Mouse (Mus musculus): ENCODE results near the gene Uqcr11. TPM values are rescaled to one million over a fixed set of nuclear protein-coding genes. Genes with fewer than 3 reads are reported as not detected.

The Uqcr11 gene
- total and polyA plus RNA-seq, 2 experiments from 2014 or later, result 391 to 981 TPM

DNA sequence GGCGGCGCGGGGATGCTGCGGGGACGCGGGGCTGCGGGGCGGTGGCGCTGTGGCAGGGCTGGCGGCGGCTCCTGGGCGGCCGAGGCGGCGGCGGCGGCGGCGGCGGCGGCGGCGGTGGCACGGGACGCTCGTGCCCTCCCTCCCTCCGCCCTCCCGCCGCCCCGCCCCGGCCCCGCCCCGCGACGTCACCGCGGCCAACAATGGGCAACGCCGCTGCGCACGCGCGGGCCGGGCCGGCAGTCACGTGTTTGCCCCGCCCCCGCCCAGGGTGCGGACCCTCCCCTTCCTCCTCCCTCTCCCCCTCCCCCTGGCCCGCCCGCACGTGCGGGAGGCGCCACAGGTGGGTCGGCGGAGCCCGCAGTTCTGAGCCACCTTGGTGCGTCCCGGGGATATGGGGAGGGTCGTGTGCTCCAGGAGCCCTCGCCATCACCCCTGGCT, 19.1 kb downstream of the Uqcr11 start, which contains the start of gene Mex3d:
TSS of gene Mex3d (minus strand) at position 138 of the 438 bp plus-strand sequence.
- WGBS, result 3% methylated on average over 14 of the region's 61 CpGs
- peak within 1 kb of the TSS; percentile 99 for H3K4me2 ChIP-seq (ENCODE audit: low read depth, low read length)
- peaks cover 26% of the 10 kb centered on the region for H3K4me1 ChIP-seq (ENCODE audit: insufficient read depth, low read length)
- TF ChIP-seq CTCF (IDR thresholded peaks at IDR 0.05; ENCODE audit: low read depth), result no peak
- H3K9ac ChIP-seq (replicated peaks; ENCODE audit: low read length), result peak within 1 kb of the TSS; percentile 98
- no peaks in the 10 kb centered on the region for H3K27me3 ChIP-seq (ENCODE audit: insufficient read depth, low read length)
- H3K27ac ChIP-seq, result peak within 1 kb of the TSS; percentile 98
- H3K9me3 ChIP-seq (ENCODE audit: low read length), result no peaks in the 10 kb centered on the region
- DNase-seq (ENCODE audit: low spot score) (peak; percentile 95), ATAC-seq (peak; percentile 61)
- peak within 1 kb of the TSS; percentile 95 for H3K4me3 ChIP-seq (ENCODE audit: low read length)
- peaks cover 19% of the 10 kb centered on the region; the same call in 1 of the 2 replicates for H3K36me3 ChIP-seq (ENCODE audit: insufficient read depth, low read length)

DNA sequence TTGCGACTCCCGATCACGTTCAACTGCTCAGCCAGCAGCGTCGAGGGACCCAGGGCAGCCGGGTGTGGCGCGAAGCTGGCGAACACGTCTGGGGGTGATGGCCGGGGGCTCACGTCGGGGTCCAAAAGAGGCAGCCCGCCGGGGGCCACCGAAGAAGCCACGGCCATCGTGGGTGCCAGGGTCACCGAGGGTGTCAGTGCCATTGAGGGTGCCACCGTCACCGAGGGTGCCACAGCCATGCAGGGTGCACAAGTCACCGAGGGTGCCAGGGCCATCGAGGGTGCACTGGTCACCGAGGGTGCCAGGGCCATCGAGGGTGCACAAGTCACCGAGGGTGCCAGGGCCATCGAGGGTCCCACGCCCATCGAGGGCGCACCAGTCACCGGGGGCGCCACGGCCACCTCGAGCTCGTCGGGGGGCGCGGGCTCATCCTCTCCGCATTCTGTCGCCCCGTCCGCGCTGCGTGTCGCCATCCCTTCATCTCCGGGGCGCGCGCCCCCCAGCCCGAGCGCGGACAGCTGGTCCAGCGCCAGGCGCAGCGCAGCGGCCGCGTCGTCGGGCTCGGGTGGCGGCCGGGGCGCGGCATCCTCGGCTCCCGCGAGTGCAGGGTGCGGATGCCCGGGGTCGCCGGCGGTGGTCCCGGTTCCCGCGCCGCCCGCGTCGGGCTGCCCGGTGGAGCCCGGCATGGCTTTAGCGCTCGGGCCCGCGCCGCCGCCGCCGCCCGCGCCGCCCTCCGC, 19.7 kb downstream of the Uqcr11 start:
- Histone ChIP-seq H3K4me2 (ENCODE audit: low read depth, low read length) (peak overlapping the region; percentile 99), H3K4me1 (ENCODE audit: insufficient read depth, low read length) (peaks cover 26% of the 10 kb centered on the region), H3K9me3 (ENCODE audit: low read length) (no peaks in the 10 kb centered on the region), H3K27ac (peak overlapping the region; percentile 98), H3K36me3 (ENCODE audit: insufficient read depth, low read length) (peaks cover 17% of the 10 kb centered on the region), H3K9ac (replicated peaks; ENCODE audit: low read length) (peak overlapping the region; percentile 98), H3K4me3 (ENCODE audit: low read length) (peak overlapping the region; percentile 95), H3K27me3 (ENCODE audit: insufficient read depth, low read length) (no peaks in the 10 kb centered on the region)
- DNase-seq (ENCODE audit: low spot score) (peak; percentile 46), ATAC-seq (no peak)
- TF ChIP-seq CTCF (IDR thresholded peaks at IDR 0.05; ENCODE audit: low read depth), result no peak
- WGBS, result 5% methylated on average over 76 of the region's 94 CpGs

DNA sequence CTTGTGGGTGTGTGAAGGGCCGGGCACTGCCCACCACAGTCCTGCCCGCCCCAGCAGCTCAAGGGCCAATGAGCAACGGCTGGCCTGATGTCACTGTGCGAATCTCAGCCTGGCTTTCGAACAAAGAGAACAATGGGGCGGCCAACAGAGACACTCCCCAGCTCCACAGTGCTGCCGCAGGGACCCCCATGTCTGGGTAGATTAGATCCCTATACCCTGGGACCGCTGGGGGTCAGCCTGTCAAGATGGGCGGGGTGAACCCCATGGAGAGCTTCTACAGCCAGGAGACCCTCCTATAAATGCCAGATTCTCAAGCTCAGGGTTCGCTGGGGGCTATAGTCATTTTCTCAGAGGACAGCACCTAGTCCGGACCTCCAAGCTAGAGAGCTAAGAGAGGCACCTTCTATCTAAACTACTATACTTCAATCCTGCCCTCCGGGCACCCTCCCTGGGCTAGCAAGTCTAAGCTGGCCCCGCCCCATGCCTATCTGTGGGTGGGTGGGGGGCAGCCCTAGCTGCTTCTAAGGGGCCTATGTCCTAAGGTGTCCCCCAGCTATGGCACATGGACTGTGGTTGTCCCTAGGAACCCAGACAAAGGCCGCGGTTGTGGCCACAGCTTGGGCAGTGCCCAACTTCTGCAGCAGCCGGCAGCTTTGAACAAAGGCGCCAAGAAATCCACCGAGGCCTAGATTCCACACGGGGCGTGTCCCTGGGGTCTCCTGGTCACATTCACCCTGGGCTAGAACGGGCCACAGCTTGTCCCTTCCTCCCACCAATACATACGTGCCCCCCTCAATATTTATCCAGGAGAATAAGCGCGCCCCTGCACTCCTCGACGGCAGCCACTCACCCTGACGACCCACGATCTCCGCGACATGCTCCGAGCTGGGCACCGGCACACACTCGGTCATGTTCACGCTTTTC, 20.6 kb downstream of the Uqcr11 start:
- H3K36me3 ChIP-seq (ENCODE audit: insufficient read depth, low read length), result peaks cover 20% of the 10 kb centered on the region
- H3K27me3 ChIP-seq (ENCODE audit: insufficient read depth, low read length), result no peaks in the 10 kb centered on the region

DNA sequence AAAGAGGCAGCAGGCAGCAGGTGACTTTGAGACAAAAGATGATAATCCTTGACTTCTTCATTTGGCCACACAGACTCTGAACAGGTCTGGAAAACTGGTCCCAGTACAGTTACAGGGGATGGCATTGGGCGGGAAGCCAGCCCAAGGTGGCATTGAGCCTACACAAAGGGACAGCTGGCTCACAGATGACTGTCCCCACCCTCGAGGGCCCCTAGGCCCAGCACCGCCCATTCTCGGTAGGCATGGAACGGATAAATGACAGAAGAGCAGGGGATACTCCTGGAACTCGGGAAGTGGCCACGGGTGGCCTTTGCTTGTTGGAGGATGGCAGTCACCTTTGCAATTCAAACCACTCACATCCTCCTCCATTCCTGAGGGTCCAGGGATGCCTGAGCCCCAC, 21.3 kb downstream of the Uqcr11 start:
- Histone ChIP-seq H3K9me3 (ENCODE audit: low read length) (no peaks in the 10 kb centered on the region), H3K4me2 (ENCODE audit: low read depth, low read length) (peak overlapping the region; percentile 99), H3K4me3 (ENCODE audit: low read length) (peak overlapping the region; percentile 95), H3K27me3 (ENCODE audit: insufficient read depth, low read length) (no peaks in the 10 kb centered on the region), H3K9ac (replicated peaks; ENCODE audit: low read length) (peak overlapping the region; percentile 98), H3K27ac (peak overlapping the region; percentile 98), H3K36me3 (ENCODE audit: insufficient read depth, low read length) (peaks cover 26% of the 10 kb centered on the region), H3K4me1 (ENCODE audit: insufficient read depth, low read length) (peaks cover 26% of the 10 kb centered on the region)
- WGBS, result 2% methylated on average over 7 of the region's 7 CpGs
- no peak for ATAC-seq
- DNase-seq (ENCODE audit: low spot score), result peak; percentile 60
- no peak for TF ChIP-seq CTCF (IDR thresholded peaks at IDR 0.05; ENCODE audit: low read depth)

More for the DNA sequence above, 20.6 kb downstream of the Uqcr11 start:
- TF ChIP-seq CTCF (IDR thresholded peaks at IDR 0.05; ENCODE audit: low read depth), result no peak
- Histone ChIP-seq H3K4me1 (ENCODE audit: insufficient read depth, low read length) (peaks cover 26% of the 10 kb centered on the region), H3K9ac (replicated peaks; ENCODE audit: low read length) (peak overlapping the region; percentile 98), H3K4me3 (ENCODE audit: low read length) (peak overlapping the region; percentile 95), H3K4me2 (ENCODE audit: low read depth, low read length) (peak overlapping the region; percentile 99), H3K27ac (peak overlapping the region; percentile 98), H3K9me3 (ENCODE audit: low read length) (no peaks in the 10 kb centered on the region)
- DNase-seq (ENCODE audit: low spot score) (peak; percentile 90), ATAC-seq (peak; percentile 74)
- under 1% methylated on average over 34 of the region's 34 CpGs for WGBS

DNA sequence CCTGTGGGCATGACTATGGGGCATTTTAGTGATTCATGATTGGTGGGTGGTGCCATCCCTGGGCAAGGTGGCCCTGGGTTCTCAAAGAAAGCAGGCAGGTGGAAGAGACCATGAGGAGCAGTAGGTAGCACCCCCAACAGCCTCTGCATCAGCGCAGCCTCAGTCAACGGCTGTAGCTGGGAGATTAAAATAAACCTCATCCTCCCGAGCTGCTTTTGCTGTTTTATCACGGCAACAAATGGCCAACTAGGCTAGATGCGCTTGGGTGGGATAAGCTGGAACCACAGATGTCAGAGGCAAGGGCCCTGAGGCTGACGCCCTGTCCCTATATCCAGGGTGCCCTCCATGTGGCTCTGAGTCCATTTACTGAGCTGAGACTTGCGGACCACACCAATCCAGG, 21.9 kb downstream of the Uqcr11 start:
- 38% methylated on average over 7 of the region's 7 CpGs for WGBS
- Histone ChIP-seq H3K9me3 (ENCODE audit: low read length) (no peaks in the 10 kb centered on the region), H3K4me1 (ENCODE audit: insufficient read depth, low read length) (peaks cover 26% of the 10 kb centered on the region), H3K36me3 (ENCODE audit: insufficient read depth, low read length) (peaks cover 32% of the 10 kb centered on the region), H3K4me2 (ENCODE audit: low read depth, low read length) (peak overlapping the region; percentile 99), H3K9ac (replicated peaks; ENCODE audit: low read length) (peak overlapping the region; percentile 98), H3K27ac (peak overlapping the region; percentile 98; the same call in 1 of the 2 replicates), H3K27me3 (ENCODE audit: insufficient read depth, low read length) (no peaks in the 10 kb centered on the region), H3K4me3 (ENCODE audit: low read length) (peak overlapping the region; percentile 95)
- no peak for ATAC-seq
- TF ChIP-seq CTCF (IDR thresholded peaks at IDR 0.05; ENCODE audit: low read depth), result no peak
- no peak for DNase-seq (ENCODE audit: low spot score)

DNA sequence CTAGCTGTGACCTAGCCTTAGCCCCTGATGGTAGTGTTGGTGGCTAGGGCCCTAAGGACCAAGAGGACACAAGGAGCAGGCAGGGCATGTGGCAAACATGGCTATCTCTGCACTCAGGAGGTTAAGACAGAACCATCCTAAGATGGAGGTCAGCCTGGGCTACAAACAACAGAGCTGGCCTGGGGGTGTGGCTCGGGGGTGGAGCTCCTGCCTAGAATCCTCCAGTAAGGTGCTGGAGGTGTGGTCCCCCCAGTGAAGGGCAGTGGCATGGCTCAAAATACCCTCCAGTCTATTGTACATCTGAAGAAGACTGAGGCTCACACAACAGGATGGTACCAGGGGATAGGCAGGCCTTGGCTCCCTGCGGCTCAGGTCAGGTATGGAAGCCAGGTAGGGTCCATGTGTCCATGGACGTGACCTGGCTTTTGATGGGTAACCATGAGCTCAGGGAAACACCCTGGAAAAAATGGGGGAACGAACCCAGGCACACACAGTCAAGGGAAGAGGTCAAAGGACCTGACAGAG, 22.5 kb downstream of the Uqcr11 start:
- Histone ChIP-seq H3K9me3 (ENCODE audit: low read length) (no peaks in the 10 kb centered on the region), H3K4me3 (ENCODE audit: low read length) (peak overlapping the region; percentile 95), H3K27me3 (ENCODE audit: insufficient read depth, low read length) (no peaks in the 10 kb centered on the region), H3K36me3 (ENCODE audit: insufficient read depth, low read length) (peaks cover 35% of the 10 kb centered on the region), H3K4me2 (ENCODE audit: low read depth, low read length) (peak overlapping the region; percentile 99), H3K27ac (0 out of 2 replicates have a peak overlapping the region, but pooled peaks have one; percentile 98), H3K9ac (replicated peaks; ENCODE audit: low read length) (peak overlapping the region; percentile 98; the same call in 1 of the 2 replicates), H3K4me1 (ENCODE audit: insufficient read depth, low read length) (peaks cover 26% of the 10 kb centered on the region)
- ATAC-seq (no peak), DNase-seq (ENCODE audit: low spot score) (no peak)
- WGBS, result 75% methylated on average over 4 of the region's 4 CpGs
- TF ChIP-seq CTCF (IDR thresholded peaks at IDR 0.05; ENCODE audit: low read depth), result no peak

Data from hindbrain, postnatal 0 days (tissue).